Mouse (Mus musculus): ENCODE measurements around the gene Hist2h3c2. TPM values are rescaled to one million over a fixed set of nuclear protein-coding genes. Genes with fewer than 3 reads are reported as not detected.
"Not testable (repeated sequence)": the region's sequence is repeated elsewhere in the genome, so short reads cannot be mapped to it uniquely, and the experiment has no call there.

Hist2h3c2 gene
- polyA plus RNA-seq, 1 experiment from 2014 or later = 10.6 TPM

GRCm38 (mm10) chr3:96250890-96251289, 12.0 kb upstream of the Hist2h3c2 start:
- WGBS = 83% methylated on average over 3 of the region's 3 CpGs
- Histone ChIP-seq H3K4me3 (ENCODE audit: low read depth, low read length) (no peak overlapping the region), H3K4me1 (ENCODE audit: control insufficient read depth, insufficient read depth, low read length) (peaks cover 8% of the 10 kb centered on the region), H3K4me2 (no peak overlapping the region), H3K9ac (ENCODE audit: low read length) (no peak overlapping the region), H3K27ac (ENCODE audit: low read depth, low read length) (no peak overlapping the region), H3K36me3 (ENCODE audit: control insufficient read depth, insufficient read depth, low read length) (no peaks in the 10 kb centered on the region), H3K9me3 (ENCODE audit: control insufficient read depth, low read length) (no peaks in the 10 kb centered on the region), H3K27me3 (ENCODE audit: control insufficient read depth, insufficient read depth, low read length) (no peaks in the 10 kb centered on the region)
- DNase-seq (ENCODE audit: low spot score, missing footprints) (no peak), ATAC-seq (ENCODE audit: low FRiP score) (no peak)

- H3K4me1 ChIP-seq (ENCODE audit: control insufficient read depth, insufficient read depth, low read length) = peaks cover 16% of the 10 kb centered on the region
- H3K4me3 ChIP-seq (ENCODE audit: low read depth, low read length) = no peak overlapping the region
- no peaks in the 10 kb centered on the region for H3K9me3 ChIP-seq (ENCODE audit: control insufficient read depth, low read length)
- no peak overlapping the region for H3K9ac ChIP-seq (ENCODE audit: low read length)
- 52% methylated on average over 4 of the region's 4 CpGs for WGBS
- H3K4me2 ChIP-seq = peak overlapping the region; percentile 59; the same call in 1 of the 2 replicates
- H3K36me3 ChIP-seq (ENCODE audit: control insufficient read depth, insufficient read depth, low read length) = no peaks in the 10 kb centered on the region
- no peaks in the 10 kb centered on the region for H3K27me3 ChIP-seq (ENCODE audit: control insufficient read depth, insufficient read depth, low read length)
- DNase-seq (ENCODE audit: low spot score, missing footprints) (peak; percentile 82), ATAC-seq (ENCODE audit: low FRiP score) (no peak)
- peak overlapping the region; percentile 30; the same call in 1 of the 2 replicates for H3K27ac ChIP-seq (ENCODE audit: low read depth, low read length)
Observed at GRCm38 (mm10) chr3:96249034-96249345, 10.1 kb upstream of the Hist2h3c2 start.

- H3K27me3 ChIP-seq (ENCODE audit: control insufficient read depth, insufficient read depth, low read length) = no peaks in the 10 kb centered on the region
- H3K9me3 ChIP-seq (ENCODE audit: control insufficient read depth, low read length) = no peaks in the 10 kb centered on the region
- H3K4me3 ChIP-seq (ENCODE audit: low read depth, low read length) = peak overlapping the region; percentile 41; the same call in 1 of the 2 replicates
- peak overlapping the region; percentile 78 for H3K9ac ChIP-seq (ENCODE audit: low read length)
- ATAC-seq (ENCODE audit: low FRiP score) (no peak), DNase-seq (ENCODE audit: low spot score, missing footprints) (peak; percentile 88)
- peak overlapping the region; percentile 30; the same call in 1 of the 2 replicates for H3K27ac ChIP-seq (ENCODE audit: low read depth, low read length)
- 58% methylated on average over 6 of the region's 6 CpGs for WGBS
- peaks cover 16% of the 10 kb centered on the region for H3K4me1 ChIP-seq (ENCODE audit: control insufficient read depth, insufficient read depth, low read length)
- H3K4me2 ChIP-seq = peak overlapping the region; percentile 59
- H3K36me3 ChIP-seq (ENCODE audit: control insufficient read depth, insufficient read depth, low read length) = no peaks in the 10 kb centered on the region
Observed at GRCm38 (mm10) chr3:96248141-96249033, 9.5 kb upstream of the Hist2h3c2 start.

GRCm38 (mm10) chr3:96247356-96248140, 8.6 kb upstream of the Hist2h3c2 start:
- no peaks in the 10 kb centered on the region for H3K9me3 ChIP-seq (ENCODE audit: control insufficient read depth, low read length)
- peak overlapping the region; percentile 59 for H3K4me2 ChIP-seq
- WGBS = 2% methylated on average over 11 of the region's 11 CpGs
- H3K9ac ChIP-seq (ENCODE audit: low read length) = peak overlapping the region; percentile 78
- peak overlapping the region; percentile 82 for H3K27ac ChIP-seq (ENCODE audit: low read depth, low read length)
- H3K4me1 ChIP-seq (ENCODE audit: control insufficient read depth, insufficient read depth, low read length) = peaks cover 16% of the 10 kb centered on the region
- DNase-seq (ENCODE audit: low spot score, missing footprints) (peak; percentile 93), ATAC-seq (ENCODE audit: low FRiP score) (no peak)
- H3K4me3 ChIP-seq (ENCODE audit: low read depth, low read length) = peak overlapping the region; percentile 41
- no peaks in the 10 kb centered on the region for H3K27me3 ChIP-seq (ENCODE audit: control insufficient read depth, insufficient read depth, low read length)
- no peaks in the 10 kb centered on the region for H3K36me3 ChIP-seq (ENCODE audit: control insufficient read depth, insufficient read depth, low read length)

- Histone ChIP-seq H3K4me1 (ENCODE audit: control insufficient read depth, insufficient read depth, low read length) (peaks cover 16% of the 10 kb centered on the region), H3K4me3 (ENCODE audit: low read depth, low read length) (peak within 1 kb of the TSS; percentile 41), H3K4me2 (peak within 1 kb of the TSS; percentile 59), H3K9ac (ENCODE audit: low read length) (peak within 1 kb of the TSS; percentile 78), H3K27ac (ENCODE audit: low read depth, low read length) (peak within 1 kb of the TSS; percentile 82)
- not testable (repeated sequence) for H3K27me3 ChIP-seq (ENCODE audit: control insufficient read depth, insufficient read depth, low read length); H3K9me3 ChIP-seq (ENCODE audit: control insufficient read depth, low read length); DNase-seq (ENCODE audit: low spot score, missing footprints); H3K36me3 ChIP-seq (ENCODE audit: control insufficient read depth, insufficient read depth, low read length)
- peak; percentile 93 for ATAC-seq (ENCODE audit: low FRiP score)
- no CpG with 5 or more reads among the region's 47 CpGs for WGBS
Observed at GRCm38 (mm10) chr3:96246427-96246856, 7.5 kb upstream of the Hist2h3c2 start, which contains the start of gene Hist2h3c1. Hist2h3c1 (plus strand) TSS chr3:96246685.

- WGBS = 0% methylated on average over 10 of the region's 21 CpGs
- Histone ChIP-seq H3K4me2 (0 out of 2 replicates have a peak overlapping the region, but pooled peaks have one; percentile 28), H3K4me1 (ENCODE audit: control insufficient read depth, insufficient read depth, low read length) (peaks cover 16% of the 10 kb centered on the region), H3K4me3 (ENCODE audit: low read depth, low read length) (0 out of 2 replicates have a peak overlapping the region, but pooled peaks have one; percentile 22)
- not testable (repeated sequence) for H3K9ac ChIP-seq (ENCODE audit: low read length); H3K27ac ChIP-seq (ENCODE audit: low read depth, low read length); H3K36me3 ChIP-seq (ENCODE audit: control insufficient read depth, insufficient read depth, low read length); DNase-seq (ENCODE audit: low spot score, missing footprints); H3K27me3 ChIP-seq (ENCODE audit: control insufficient read depth, insufficient read depth, low read length); H3K9me3 ChIP-seq (ENCODE audit: control insufficient read depth, low read length); ATAC-seq (ENCODE audit: low FRiP score)
Observed at GRCm38 (mm10) chr3:96246018-96246417, 7.1 kb upstream of the Hist2h3c2 start.

- DNase-seq (ENCODE audit: low spot score, missing footprints) = peak; percentile 96
Observed at GRCm38 (mm10) chr3:96245003-96245886, 6.3 kb upstream of the Hist2h3c2 start, which contains the start of gene Hist2h2aa1. Hist2h2aa1 (plus strand) TSS chr3:96245497.

GRCm38 (mm10) chr3:96243921-96244572, 5.1 kb upstream of the Hist2h3c2 start:
- 82% methylated on average over 7 of the region's 7 CpGs for WGBS
- H3K4me3 ChIP-seq (ENCODE audit: low read depth, low read length) = 0 out of 2 replicates have a peak overlapping the region, but pooled peaks have one; percentile 7

More at GRCm38 (mm10) chr3:96245003-96245886, 6.3 kb upstream of the Hist2h3c2 start, which contains the start of gene Hist2h2aa1:
- Histone ChIP-seq H3K27ac (ENCODE audit: low read depth, low read length) (peak within 1 kb of the TSS; percentile 94), H3K9ac (ENCODE audit: low read length) (peak within 1 kb of the TSS; percentile 80), H3K4me1 (ENCODE audit: control insufficient read depth, insufficient read depth, low read length) (peaks cover 19% of the 10 kb centered on the region), H3K4me3 (ENCODE audit: low read depth, low read length) (peak within 1 kb of the TSS; percentile 43), H3K4me2 (peak within 1 kb of the TSS; percentile 60)
- not testable (repeated sequence) for H3K9me3 ChIP-seq (ENCODE audit: control insufficient read depth, low read length); H3K27me3 ChIP-seq (ENCODE audit: control insufficient read depth, insufficient read depth, low read length); H3K36me3 ChIP-seq (ENCODE audit: control insufficient read depth, insufficient read depth, low read length)
- WGBS = under 1% methylated on average over 32 of the region's 88 CpGs
- peak; percentile 86 for ATAC-seq (ENCODE audit: low FRiP score)

More at GRCm38 (mm10) chr3:96243921-96244572, 5.1 kb upstream of the Hist2h3c2 start:
- H3K4me2 ChIP-seq = peak overlapping the region; percentile 60; the same call in 1 of the 2 replicates
- H3K27ac ChIP-seq (ENCODE audit: low read depth, low read length) = peak overlapping the region; percentile 94
- ATAC-seq (ENCODE audit: low FRiP score) (no peak), DNase-seq (ENCODE audit: low spot score, missing footprints) (no peak)
- peaks cover 19% of the 10 kb centered on the region for H3K4me1 ChIP-seq (ENCODE audit: control insufficient read depth, insufficient read depth, low read length)
- H3K27me3 ChIP-seq (ENCODE audit: control insufficient read depth, insufficient read depth, low read length) = no peaks in the 10 kb centered on the region
- H3K9me3 ChIP-seq (ENCODE audit: control insufficient read depth, low read length) = no peaks in the 10 kb centered on the region
- peak overlapping the region; percentile 80; the same call in 1 of the 2 replicates for H3K9ac ChIP-seq (ENCODE audit: low read length)
- H3K36me3 ChIP-seq (ENCODE audit: control insufficient read depth, insufficient read depth, low read length) = no peaks in the 10 kb centered on the region

All from midbrain, embryonic 11.5 days (tissue).